Mouse (Mus musculus): ENCODE results near the gene Setd1b. TPM values are rescaled to one million over a fixed set of nuclear protein-coding genes. Genes with fewer than 3 reads are reported as not detected.

The Setd1b gene
- total RNA-seq (2012; rRNA removed): 3.0 and 4.1 TPM in 2 replicates
- 10 to 100 TPM in 1 of 2 experiments, not detected in 1; 23.5 TPM for polyA plus RNA-seq (2012; ENCODE audit: insufficient read depth in 1 of 2, insufficient read length in 2 of 2, low read depth in 1 of 2, low replicate concordance in 2 of 2, missing spikeins in 1 of 2)

DNA sequence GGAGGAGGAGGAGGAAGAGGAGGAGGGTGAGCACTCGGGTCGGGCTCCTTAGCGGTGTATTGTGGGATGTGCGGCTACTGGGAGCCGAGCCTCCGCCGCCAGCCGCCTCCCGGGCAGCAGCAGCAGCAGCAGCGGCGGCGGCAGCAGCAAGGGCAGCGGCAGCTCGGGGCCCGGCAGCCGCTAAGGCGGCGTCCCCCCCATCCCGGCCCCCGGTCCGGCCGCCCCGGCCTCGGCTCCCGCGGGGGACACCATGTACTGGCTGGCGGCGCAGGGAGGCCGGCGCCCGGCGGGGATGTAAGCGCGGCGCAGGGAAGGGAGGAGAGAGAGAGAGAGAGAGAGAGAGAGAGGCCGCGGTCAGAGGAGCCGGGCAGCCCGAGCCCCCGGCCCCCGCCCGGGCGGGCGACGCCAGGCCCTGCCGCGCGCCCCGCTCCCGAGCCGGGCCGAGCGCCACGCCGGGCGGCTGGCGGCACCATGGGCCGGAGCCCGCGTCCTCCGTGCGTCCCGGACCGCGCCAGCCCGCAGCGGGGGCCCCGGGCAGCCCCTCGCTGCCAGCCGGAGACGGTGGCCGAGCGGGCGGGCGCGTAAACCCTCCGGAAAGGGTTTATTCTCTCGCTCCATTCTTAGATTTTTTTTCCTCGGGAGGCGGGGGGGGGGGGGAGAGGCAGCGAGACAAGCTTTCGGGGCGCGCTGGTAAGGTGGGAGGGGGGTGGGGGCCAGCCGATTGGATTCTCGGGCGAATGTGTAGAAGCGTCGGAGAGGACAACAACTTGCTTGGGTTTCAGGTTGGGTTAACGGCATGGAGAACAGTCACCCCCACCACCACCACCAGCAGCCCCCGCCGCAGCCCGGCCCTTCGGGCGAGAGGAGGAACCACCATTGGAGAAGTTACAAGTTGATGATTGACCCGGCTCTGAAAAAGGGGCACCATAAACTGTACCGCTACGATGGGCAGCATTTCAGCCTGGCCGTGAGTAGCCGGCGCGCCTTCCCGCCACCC is at the start of gene Setd1b:
Setd1b (plus strand) TSS at position 33 of the 997 bp plus-strand sequence.
- DNase-seq (ENCODE audit: low read depth, low spot score): peak; percentile 75
- Histone ChIP-seq H3K27me3 (ENCODE audit: control insufficient read depth in 1 of 2, insufficient read depth in 2 of 2, low read length in 2 of 2) (no peaks in the 10 kb centered on the region), H3K4me1 (ENCODE audit: control insufficient read depth in 1 of 2, insufficient read depth in 2 of 2, low read length in 2 of 2) (peaks cover 3% of the 10 kb centered on the region in 2 experiments; a peak in 2 of 4 replicates)

DNA sequence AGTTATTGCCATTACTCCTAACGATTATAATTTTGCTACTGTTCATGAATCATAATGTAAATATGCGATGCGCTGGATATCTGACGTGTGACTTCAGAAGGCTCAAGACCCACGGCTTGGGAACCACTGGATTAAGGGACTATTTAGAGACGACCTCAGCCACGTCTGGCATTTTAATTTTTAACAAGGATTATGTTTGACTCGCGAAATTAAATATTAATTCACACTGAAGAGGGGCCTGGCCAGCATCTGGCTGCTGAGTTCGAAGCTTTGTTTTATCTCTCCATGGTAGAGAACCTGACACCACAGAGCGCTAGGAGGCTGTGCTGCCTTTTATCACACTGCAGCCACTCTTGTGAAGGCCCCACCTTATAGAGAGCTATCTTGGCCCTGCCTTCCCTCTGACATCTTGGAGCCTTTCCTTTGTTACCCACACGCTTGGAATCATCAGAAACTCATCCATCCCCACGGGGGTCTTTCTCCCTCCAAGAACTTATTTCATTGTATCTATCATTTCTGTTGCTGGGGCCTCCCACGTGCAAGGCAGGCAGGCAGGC is 48.8 kb upstream of the Setd1b start:
- Histone ChIP-seq H3K9me3 (replicated peaks; ENCODE audit: insufficient read depth, low read length) (no peaks in the 10 kb centered on the region), H3K4me1 (ENCODE audit: control insufficient read depth in 1 of 2, insufficient read depth in 2 of 2, low read length in 2 of 2) (peaks cover 6 to 22% of the 10 kb centered on the region in 2 experiments; a peak in 3 of 4 replicates), H3K27me3 (ENCODE audit: control insufficient read depth in 1 of 2, insufficient read depth in 2 of 2, low read length in 2 of 2) (no peaks in the 10 kb centered on the region), H3K4me3 (ENCODE audit: control insufficient read depth in 1 of 2, insufficient read depth in 1 of 2, low read depth in 2 of 2, low read length in 2 of 2) (peak overlapping the region in 1 of 2 experiments; percentile 14; a peak in 2 of 4 replicates), H3K79me2 (ENCODE audit: control insufficient read depth, insufficient read depth, low read length, poor library complexity) (no peaks in the 10 kb centered on the region), H3K9ac (ENCODE audit: control insufficient read depth, low read depth, low read length, poor library complexity, severe bottlenecking) (peak overlapping the region; percentile 45), H3K36me3 (ENCODE audit: control insufficient read depth in 1 of 2, insufficient read depth in 2 of 2, low read length in 2 of 2) (peaks cover 0 to 20% of the 10 kb centered on the region in 2 experiments; a peak in 2 of 4 replicates), H3K27ac (ENCODE audit: control insufficient read depth, low read depth, low read length) (peak overlapping the region; percentile 81)
- DNase-seq (ENCODE audit: low read depth, low spot score): peak; percentile 91
- no peak for TF ChIP-seq CHD1 (IDR thresholded peaks at IDR 0.05; ENCODE audit: low read depth, low read length)
- peak; percentile 65 for TF ChIP-seq TBP (IDR thresholded peaks at IDR 0.05; ENCODE audit: low read depth, low read length)
- no peak for TF ChIP-seq MYB (IDR thresholded peaks at IDR 0.05; ENCODE audit: low read depth, low read length)
- TF ChIP-seq ZMIZ1 (IDR thresholded peaks at IDR 0.05; ENCODE audit: low read depth, low read length): no peak
- no peak for TF ChIP-seq MAX (IDR thresholded peaks at IDR 0.05; ENCODE audit: low read length)
- TF ChIP-seq JUND (IDR thresholded peaks at IDR 0.05; ENCODE audit: low read depth, low read length): no peak
- TF ChIP-seq HCFC1 (IDR thresholded peaks at IDR 0.05; ENCODE audit: low read depth, low read length): no peak
- no peak for TF ChIP-seq MAZ (IDR thresholded peaks at IDR 0.05; ENCODE audit: low read depth, low read length)
- no peak for TF ChIP-seq SIN3A (IDR thresholded peaks at IDR 0.05; ENCODE audit: low read length)
- TF ChIP-seq NRF1 (IDR thresholded peaks at IDR 0.05; ENCODE audit: insufficient read depth, low read depth, low read length, poor library complexity, severe bottlenecking): no peak
- peak; percentile 56; the same call in 1 of the 2 replicates for TF ChIP-seq ETS1 (IDR thresholded peaks at IDR 0.05; ENCODE audit: low read depth, low read length)
- no peak for TF ChIP-seq USF2 (IDR thresholded peaks at IDR 0.05; ENCODE audit: borderline replicate concordance in 1 of 2, insufficient read depth in 1 of 2, low read depth in 1 of 2, low read length in 2 of 2)
- TF ChIP-seq CHD2 (IDR thresholded peaks at IDR 0.05; ENCODE audit: low read length): no peak
- TF ChIP-seq CTCF (IDR thresholded peaks at IDR 0.05 in 2 of 3, conservative IDR thresholded peaks at IDR 0.05 in 1 of 3; ENCODE audit: control insufficient read depth in 1 of 3, insufficient read depth in 1 of 3, low read depth in 2 of 3, low read length in 3 of 3, poor library complexity in 1 of 3, severe bottlenecking in 1 of 3): no peak
- TF ChIP-seq UBTF (IDR thresholded peaks at IDR 0.05; ENCODE audit: borderline replicate concordance, insufficient read depth, low read depth, low read length): no peak
- no peak for TF ChIP-seq GABPA (IDR thresholded peaks at IDR 0.05; ENCODE audit: low read depth, low read length)
- TF ChIP-seq RCOR1 (IDR thresholded peaks at IDR 0.05; ENCODE audit: low read depth, low read length): no peak

More for the DNA sequence above, at the start of gene Setd1b:
- peak within 1 kb of the TSS; percentile 98 for H3K9ac ChIP-seq (ENCODE audit: control insufficient read depth, low read depth, low read length, poor library complexity, severe bottlenecking)
- peak within 1 kb of the TSS; percentile 84 to 93 for H3K4me3 ChIP-seq (ENCODE audit: control insufficient read depth in 1 of 2, insufficient read depth in 1 of 2, low read depth in 2 of 2, low read length in 2 of 2)
- H3K27ac ChIP-seq (ENCODE audit: control insufficient read depth, low read depth, low read length): peak within 1 kb of the TSS; percentile 99
- H3K79me2 ChIP-seq (ENCODE audit: control insufficient read depth, insufficient read depth, low read length, poor library complexity): peaks cover 78% of the 10 kb centered on the region
- TF ChIP-seq KAT2A (conservative IDR thresholded peaks at IDR 0.05; ENCODE audit: low read depth, low read length): no peak
- TF ChIP-seq TBP (IDR thresholded peaks at IDR 0.05; ENCODE audit: low read depth, low read length): no peak
- TF ChIP-seq TCF12 (IDR thresholded peaks at IDR 0.05; ENCODE audit: low read depth, low read length): 0 out of 2 replicates have a peak, but pooled peaks have one; percentile 19
- TF ChIP-seq SIN3A (IDR thresholded peaks at IDR 0.05; ENCODE audit: low read length): no peak; the same call in 1 of the 2 replicates
- TF ChIP-seq MAZ (IDR thresholded peaks at IDR 0.05; ENCODE audit: low read depth, low read length): 0 out of 2 replicates have a peak, but pooled peaks have one; percentile 26
- TF ChIP-seq POLR2A (IDR thresholded peaks at IDR 0.05; ENCODE audit: control insufficient read depth in 1 of 2, insufficient read depth in 1 of 2, low read depth in 1 of 2, low read length in 2 of 2, poor library complexity in 1 of 2): 0 out of 4 replicates have a peak, but pooled peaks of 1 of the 2 experiments have one; percentile 32
- peak; percentile 25; the same call in 1 of the 2 replicates for TF ChIP-seq NELFE (IDR thresholded peaks at IDR 0.05; ENCODE audit: low read depth, low read length)
- no peak for TF ChIP-seq MYC (IDR thresholded peaks at IDR 0.05; ENCODE audit: low read depth, low read length)
- no peak for TF ChIP-seq MYB (IDR thresholded peaks at IDR 0.05; ENCODE audit: low read depth, low read length)
- no peak for TF ChIP-seq CHD2 (IDR thresholded peaks at IDR 0.05; ENCODE audit: low read length)
- no peak for TF ChIP-seq MEF2A (IDR thresholded peaks at IDR 0.05; ENCODE audit: extremely low read depth, insufficient replicate concordance, low read depth, low read length, poor library complexity, severe bottlenecking)
- no peak for TF ChIP-seq ZMIZ1 (IDR thresholded peaks at IDR 0.05; ENCODE audit: low read depth, low read length)
- TF ChIP-seq POLR2AphosphoS5 (IDR thresholded peaks at IDR 0.05; ENCODE audit: borderline replicate concordance, low read depth, low read length): no peak
- TF ChIP-seq UBTF (IDR thresholded peaks at IDR 0.05; ENCODE audit: borderline replicate concordance, insufficient read depth, low read depth, low read length): peak; percentile 39; the same call in 1 of the 2 replicates
- no peak for TF ChIP-seq EP300 (IDR thresholded peaks at IDR 0.05; ENCODE audit: low read depth in 1 of 2, low read length in 2 of 2)
- no peak for TF ChIP-seq RAD21 (IDR thresholded peaks at IDR 0.05; ENCODE audit: low read depth, low read length)
- TF ChIP-seq TAL1 (IDR thresholded peaks at IDR 0.05; ENCODE audit: low read length): no peak
- 0 out of 2 replicates have a peak, but pooled peaks have one; percentile 3 for TF ChIP-seq MXI1 (IDR thresholded peaks at IDR 0.05; ENCODE audit: low read depth, low read length)
- TF ChIP-seq NRF1 (IDR thresholded peaks at IDR 0.05; ENCODE audit: insufficient read depth, low read depth, low read length, poor library complexity, severe bottlenecking): no peak
- TF ChIP-seq GATA1 (IDR thresholded peaks at IDR 0.05; ENCODE audit: low read depth, low read length): no peak
- no peak for TF ChIP-seq RCOR1 (IDR thresholded peaks at IDR 0.05; ENCODE audit: low read depth, low read length)
- 0 out of 2 replicates have a peak, but pooled peaks have one; percentile 25 for TF ChIP-seq ZNF384 (IDR thresholded peaks at IDR 0.05; ENCODE audit: low read depth, low read length)
- TF ChIP-seq USF2 (IDR thresholded peaks at IDR 0.05; ENCODE audit: borderline replicate concordance in 1 of 2, insufficient read depth in 1 of 2, low read depth in 1 of 2, low read length in 2 of 2): no peak
- H3K9me3 ChIP-seq (replicated peaks; ENCODE audit: insufficient read depth, low read length): no peaks in the 10 kb centered on the region
- peaks cover under 1 to 6% of the 10 kb centered on the region in 2 experiments; a peak in 3 of 4 replicates for H3K36me3 ChIP-seq (ENCODE audit: control insufficient read depth in 1 of 2, insufficient read depth in 2 of 2, low read length in 2 of 2)

Data from MEL (cell line).